Mouse (Mus musculus): ENCODE data around the gene Zdhhc21.

GRCm38 (mm10) chr4:82860566-82860965 is 808 bp upstream of the Zdhhc21 start:
- TF ChIP-seq POLR2A (IDR thresholded peaks at IDR 0.05; ENCODE audit: low read depth, low read length) (no peak), CTCF (IDR thresholded peaks at IDR 0.05; ENCODE audit: extremely low read depth, insufficient read depth, insufficient read length, insufficient replicate concordance) (no peak)

Data from spleen, adult 2 months (tissue).